Mouse (Mus musculus): ENCODE data around the gene Stk32c. TPM values are rescaled to one million over a fixed set of nuclear protein-coding genes. Genes with fewer than 3 reads are reported as not detected.

The Stk32c gene
- polyA plus RNA-seq (2015; fragmentation: Nextera tagmentation; extraction: Ambion mirVana): 1.3 and 2.3 TPM in 2 replicates

DNA sequence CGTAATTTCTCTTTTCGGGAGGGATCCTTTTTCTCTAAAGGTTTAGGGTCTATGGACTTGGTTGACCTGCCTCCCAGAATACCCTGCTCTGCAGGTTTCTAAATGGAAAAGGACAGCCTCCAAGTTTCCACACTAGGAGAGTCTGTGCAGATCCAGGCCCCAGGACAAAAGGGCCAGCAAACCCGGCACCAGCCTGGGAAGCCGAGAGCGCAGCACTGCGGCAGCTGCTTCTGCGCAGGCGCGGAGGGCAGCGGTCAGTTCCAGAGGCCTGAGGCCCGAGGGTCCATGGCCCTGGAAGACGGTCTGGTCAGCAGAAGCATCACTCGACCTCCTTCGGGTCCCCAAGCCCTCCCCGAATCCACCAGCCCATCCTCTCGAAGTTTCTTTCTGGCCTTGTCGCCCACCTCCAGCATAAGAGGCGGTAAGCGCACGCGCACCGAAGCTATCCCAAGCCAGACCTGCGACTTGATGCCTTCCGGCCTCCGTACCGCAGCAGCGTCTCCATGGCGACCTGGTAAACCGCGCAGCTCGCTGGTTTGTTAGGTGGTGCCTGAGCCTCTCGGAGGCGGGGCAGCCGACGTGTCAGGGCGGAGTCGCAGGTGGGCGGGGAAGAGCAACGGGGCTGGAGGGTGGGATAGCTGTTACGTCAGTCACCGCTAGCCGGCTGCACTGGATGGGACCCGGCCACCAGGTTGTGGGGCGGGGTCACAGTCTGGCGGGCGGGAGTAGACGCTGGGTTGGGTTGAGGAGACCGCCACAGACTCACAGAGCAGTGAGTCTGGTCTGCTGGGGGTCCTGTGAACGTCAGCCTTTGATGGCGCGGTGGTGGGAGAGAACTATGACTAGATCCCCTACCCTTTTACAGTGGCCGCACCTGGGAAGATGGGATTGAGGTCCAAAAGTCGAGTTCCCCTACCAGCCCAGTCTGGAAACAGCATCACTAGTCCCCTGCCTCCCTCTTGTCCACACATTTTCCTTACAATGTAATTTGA lies at the start of gene Stk32c, which contains the start of gene Lrrc27:
TSS of gene Stk32c (minus strand) at position 554 of the 992 bp plus-strand sequence.
TSS of gene Lrrc27 (plus strand) at position 235 of the 992 bp plus-strand sequence.
- peak within 1 kb of the TSS; percentile 77 for H3K27ac ChIP-seq (ENCODE audit: low read length)
- H3K9me3 ChIP-seq (ENCODE audit: control insufficient read depth, low read length): no peaks in the 10 kb centered on the region
- peaks cover 9% of the 10 kb centered on the region for H3K4me1 ChIP-seq (replicated peaks; ENCODE audit: control insufficient read depth, insufficient read depth, low read length)
- H3K27me3 ChIP-seq (replicated peaks; ENCODE audit: control insufficient read depth, insufficient read depth, low read length): no peaks in the 10 kb centered on the region
- peak within 1 kb of the TSS; percentile 56 for H3K4me2 ChIP-seq (ENCODE audit: low read length)
- no peaks in the 10 kb centered on the region for H3K36me3 ChIP-seq (ENCODE audit: control insufficient read depth, insufficient read depth)
- ATAC-seq: peak; percentile 98
- H3K9ac ChIP-seq (replicated peaks; ENCODE audit: low read depth, low read length): peak within 1 kb of the TSS; percentile 72
- WGBS: 2% methylated on average over 52 of the region's 53 CpGs
- peak within 1 kb of the TSS; percentile 55 for H3K4me3 ChIP-seq (replicated peaks; ENCODE audit: low read length)

- 0 out of 2 replicates have a peak, but pooled peaks cover 3% of the 10 kb centered on the region for H3K36me3 ChIP-seq (ENCODE audit: control insufficient read depth, insufficient read depth)
- no peak overlapping the region for H3K4me2 ChIP-seq (ENCODE audit: low read length)
- no peaks in the 10 kb centered on the region for H3K9me3 ChIP-seq (ENCODE audit: control insufficient read depth, low read length)
- no peak overlapping the region for H3K9ac ChIP-seq (replicated peaks; ENCODE audit: low read depth, low read length)
- H3K27ac ChIP-seq (ENCODE audit: low read length): no peak overlapping the region
- no peak overlapping the region for H3K4me3 ChIP-seq (replicated peaks; ENCODE audit: low read length)
- ATAC-seq: no peak
- H3K4me1 ChIP-seq (replicated peaks; ENCODE audit: control insufficient read depth, insufficient read depth, low read length): no peaks in the 10 kb centered on the region
- 80% methylated on average over 10 of the region's 10 CpGs for WGBS
- H3K27me3 ChIP-seq (replicated peaks; ENCODE audit: control insufficient read depth, insufficient read depth, low read length): no peaks in the 10 kb centered on the region
These were observed 44.8 kb upstream of the Stk32c start for GRCm38 (mm10) chr7:139257752-139258542.

DNA sequence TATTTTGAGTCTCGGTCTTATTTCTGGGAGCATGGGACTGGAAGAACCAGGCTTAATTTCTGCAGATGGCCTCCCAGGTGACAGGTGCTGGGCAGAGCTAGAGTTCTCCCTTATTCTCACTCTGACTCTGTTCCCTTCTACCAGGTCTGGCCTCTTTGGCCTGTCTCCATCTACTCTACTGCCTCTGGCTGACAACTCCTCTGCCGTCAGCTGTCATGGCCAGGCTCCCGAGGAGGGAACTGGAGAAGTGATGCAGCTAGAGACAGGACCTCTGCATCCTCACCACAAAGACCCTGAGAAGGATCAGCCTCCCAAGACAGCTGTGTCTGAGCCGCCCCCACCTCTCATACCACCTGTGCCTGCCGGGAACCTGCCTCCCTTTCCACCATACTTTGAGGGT lies 41.5 kb upstream of the Stk32c start:
- WGBS: 83% methylated on average over 5 of the region's 5 CpGs
- Histone ChIP-seq H3K27ac (ENCODE audit: low read length) (no peak overlapping the region), H3K4me2 (ENCODE audit: low read length) (no peak overlapping the region), H3K4me3 (replicated peaks; ENCODE audit: low read length) (no peak overlapping the region), H3K4me1 (replicated peaks; ENCODE audit: control insufficient read depth, insufficient read depth, low read length) (peaks cover 6% of the 10 kb centered on the region), H3K27me3 (replicated peaks; ENCODE audit: control insufficient read depth, insufficient read depth, low read length) (no peaks in the 10 kb centered on the region), H3K9ac (replicated peaks; ENCODE audit: low read depth, low read length) (no peak overlapping the region), H3K36me3 (ENCODE audit: control insufficient read depth, insufficient read depth) (no peaks in the 10 kb centered on the region), H3K9me3 (ENCODE audit: control insufficient read depth, low read length) (no peaks in the 10 kb centered on the region)
- no peak for ATAC-seq

GRCm38 (mm10) chr7:139253462-139253861 lies 40.4 kb upstream of the Stk32c start:
- Histone ChIP-seq H3K36me3 (ENCODE audit: control insufficient read depth, insufficient read depth) (no peaks in the 10 kb centered on the region), H3K27me3 (replicated peaks; ENCODE audit: control insufficient read depth, insufficient read depth, low read length) (no peaks in the 10 kb centered on the region), H3K4me3 (replicated peaks; ENCODE audit: low read length) (no peak overlapping the region), H3K4me1 (replicated peaks; ENCODE audit: control insufficient read depth, insufficient read depth, low read length) (peaks cover 16% of the 10 kb centered on the region), H3K9ac (replicated peaks; ENCODE audit: low read depth, low read length) (no peak overlapping the region), H3K27ac (ENCODE audit: low read length) (no peak overlapping the region), H3K9me3 (ENCODE audit: control insufficient read depth, low read length) (no peaks in the 10 kb centered on the region), H3K4me2 (ENCODE audit: low read length) (no peak overlapping the region)
- 72% methylated on average over 3 of the region's 3 CpGs for WGBS
- ATAC-seq: no peak

GRCm38 (mm10) chr7:139252986-139253385 lies 39.9 kb upstream of the Stk32c start:
- Histone ChIP-seq H3K4me1 (replicated peaks; ENCODE audit: control insufficient read depth, insufficient read depth, low read length) (peaks cover 16% of the 10 kb centered on the region), H3K9me3 (ENCODE audit: control insufficient read depth, low read length) (no peaks in the 10 kb centered on the region), H3K27me3 (replicated peaks; ENCODE audit: control insufficient read depth, insufficient read depth, low read length) (no peaks in the 10 kb centered on the region), H3K9ac (replicated peaks; ENCODE audit: low read depth, low read length) (no peak overlapping the region), H3K4me2 (ENCODE audit: low read length) (no peak overlapping the region), H3K27ac (ENCODE audit: low read length) (no peak overlapping the region), H3K36me3 (ENCODE audit: control insufficient read depth, insufficient read depth) (no peaks in the 10 kb centered on the region), H3K4me3 (replicated peaks; ENCODE audit: low read length) (no peak overlapping the region)
- WGBS: 72% methylated on average over 9 of the region's 9 CpGs
- ATAC-seq: no peak

- ATAC-seq: no peak
- no peak overlapping the region for H3K4me3 ChIP-seq (replicated peaks; ENCODE audit: low read length)
- H3K27ac ChIP-seq (ENCODE audit: low read length): no peak overlapping the region
- 90% methylated on average over 7 of the region's 7 CpGs for WGBS
- no peaks in the 10 kb centered on the region for H3K9me3 ChIP-seq (ENCODE audit: control insufficient read depth, low read length)
- H3K9ac ChIP-seq (replicated peaks; ENCODE audit: low read depth, low read length): no peak overlapping the region
- H3K4me1 ChIP-seq (replicated peaks; ENCODE audit: control insufficient read depth, insufficient read depth, low read length): peaks cover 19% of the 10 kb centered on the region
- no peaks in the 10 kb centered on the region for H3K27me3 ChIP-seq (replicated peaks; ENCODE audit: control insufficient read depth, insufficient read depth, low read length)
- no peak overlapping the region for H3K4me2 ChIP-seq (ENCODE audit: low read length)
- H3K36me3 ChIP-seq (ENCODE audit: control insufficient read depth, insufficient read depth): no peaks in the 10 kb centered on the region
These were observed 39.5 kb upstream of the Stk32c start for GRCm38 (mm10) chr7:139252566-139252965.

- no peak for ATAC-seq
- H3K9ac ChIP-seq (replicated peaks; ENCODE audit: low read depth, low read length): no peak overlapping the region
- H3K4me1 ChIP-seq (replicated peaks; ENCODE audit: control insufficient read depth, insufficient read depth, low read length): peaks cover 25% of the 10 kb centered on the region
- H3K27me3 ChIP-seq (replicated peaks; ENCODE audit: control insufficient read depth, insufficient read depth, low read length): no peaks in the 10 kb centered on the region
- H3K4me3 ChIP-seq (replicated peaks; ENCODE audit: low read length): no peak overlapping the region
- no peaks in the 10 kb centered on the region for H3K9me3 ChIP-seq (ENCODE audit: control insufficient read depth, low read length)
- H3K4me2 ChIP-seq (ENCODE audit: low read length): no peak overlapping the region
- no peaks in the 10 kb centered on the region for H3K36me3 ChIP-seq (ENCODE audit: control insufficient read depth, insufficient read depth)
- 68% methylated on average over 5 of the region's 5 CpGs for WGBS
- H3K27ac ChIP-seq (ENCODE audit: low read length): no peak overlapping the region
These were observed 38.8 kb upstream of the Stk32c start for GRCm38 (mm10) chr7:139251881-139252301.

- 41% methylated on average over 7 of the region's 7 CpGs for WGBS
- Histone ChIP-seq H3K27me3 (replicated peaks; ENCODE audit: control insufficient read depth, insufficient read depth, low read length) (0 out of 2 replicates have a peak, but pooled peaks cover 3% of the 10 kb centered on the region), H3K4me3 (replicated peaks; ENCODE audit: low read length) (peak overlapping the region; percentile 67; the same call in 1 of the 2 replicates), H3K4me1 (replicated peaks; ENCODE audit: control insufficient read depth, insufficient read depth, low read length) (peaks cover 25% of the 10 kb centered on the region), H3K9ac (replicated peaks; ENCODE audit: low read depth, low read length) (no peak overlapping the region; the same call in 1 of the 2 replicates), H3K36me3 (ENCODE audit: control insufficient read depth, insufficient read depth) (no peaks in the 10 kb centered on the region), H3K9me3 (ENCODE audit: control insufficient read depth, low read length) (no peaks in the 10 kb centered on the region), H3K27ac (ENCODE audit: low read length) (no peak overlapping the region), H3K4me2 (ENCODE audit: low read length) (peak overlapping the region; percentile 89)
- no peak for ATAC-seq
These were observed 36.5 kb upstream of the Stk32c start for GRCm38 (mm10) chr7:139249406-139250210.

Measured in forebrain, embryonic 16.5 days (tissue).